Mouse (Mus musculus) embryo, embryonic 10 days (tissue): ENCODE results near the gene Ncstn.
A peak's percentile ranks its signal among the peaks of the same experiment; 100 is the strongest.

ENCODE experiments used
- DNase-seq: peaks from one replicate; pipeline ENCODE4 v3.0.0-alpha.2; 2015; ENCODE audit warnings: low spot score

Ncstn gene

DNA sequence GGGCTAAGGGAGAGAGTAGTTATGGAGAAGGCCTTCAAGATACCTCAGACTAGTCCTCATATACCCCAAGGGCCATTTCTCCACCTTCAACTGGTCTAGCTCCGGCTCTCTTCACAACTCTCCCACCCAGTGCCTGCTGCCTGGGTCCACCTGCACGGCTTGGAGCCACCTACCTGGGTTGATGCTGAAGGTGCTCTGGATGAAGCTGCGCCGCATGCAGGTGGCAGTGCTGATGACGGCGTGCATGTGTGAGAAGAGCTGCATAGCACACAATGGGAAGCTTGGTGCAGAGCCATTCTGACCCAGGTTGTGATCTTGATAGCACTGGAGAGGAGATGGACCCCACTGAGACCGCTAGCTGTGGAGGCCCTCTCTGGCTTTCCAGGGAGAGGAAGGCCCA is 10.0 kb downstream of the Ncstn start:
- DNase-seq = no peak

DNA sequence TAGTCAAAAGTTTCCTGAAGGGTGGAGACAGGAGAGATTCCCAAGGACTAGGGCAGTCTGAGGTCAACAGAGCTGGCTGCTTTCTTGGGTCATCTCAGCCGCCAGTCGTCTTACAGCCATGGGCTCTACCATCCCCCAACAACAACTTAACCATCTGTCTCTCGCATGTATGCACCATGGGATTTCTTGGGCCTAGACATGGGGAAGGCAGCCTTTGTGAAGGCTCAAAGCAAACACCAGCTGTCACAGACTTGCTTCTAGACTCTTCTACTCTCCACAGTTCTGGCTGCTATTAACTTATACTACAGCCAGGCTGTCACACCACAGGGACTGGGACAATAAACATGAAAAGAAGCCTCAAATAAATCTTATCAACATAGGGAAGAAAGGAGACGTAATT is 11.0 kb downstream of the Ncstn start:
- no peak for DNase-seq

DNA sequence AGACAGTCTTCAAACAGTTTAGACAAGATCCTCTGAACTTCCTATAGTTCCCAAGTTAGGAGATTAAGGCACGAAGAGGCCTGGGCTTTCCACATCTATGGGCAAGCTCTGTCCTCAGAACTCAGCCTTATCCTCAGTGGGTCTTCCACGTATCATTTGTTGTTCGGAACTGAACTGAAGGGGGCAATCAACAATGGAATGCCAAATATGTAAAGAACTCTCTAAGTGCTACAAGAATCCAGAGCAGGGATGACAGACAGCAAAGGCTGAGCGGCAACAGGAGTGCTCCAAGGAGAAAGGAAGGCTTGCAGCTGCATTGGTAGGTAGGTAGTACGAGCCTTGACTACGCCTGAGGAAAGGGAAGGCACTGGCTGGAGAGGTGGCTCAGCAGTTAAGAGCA is 12.4 kb downstream of the Ncstn start:
- no peak for DNase-seq

DNA sequence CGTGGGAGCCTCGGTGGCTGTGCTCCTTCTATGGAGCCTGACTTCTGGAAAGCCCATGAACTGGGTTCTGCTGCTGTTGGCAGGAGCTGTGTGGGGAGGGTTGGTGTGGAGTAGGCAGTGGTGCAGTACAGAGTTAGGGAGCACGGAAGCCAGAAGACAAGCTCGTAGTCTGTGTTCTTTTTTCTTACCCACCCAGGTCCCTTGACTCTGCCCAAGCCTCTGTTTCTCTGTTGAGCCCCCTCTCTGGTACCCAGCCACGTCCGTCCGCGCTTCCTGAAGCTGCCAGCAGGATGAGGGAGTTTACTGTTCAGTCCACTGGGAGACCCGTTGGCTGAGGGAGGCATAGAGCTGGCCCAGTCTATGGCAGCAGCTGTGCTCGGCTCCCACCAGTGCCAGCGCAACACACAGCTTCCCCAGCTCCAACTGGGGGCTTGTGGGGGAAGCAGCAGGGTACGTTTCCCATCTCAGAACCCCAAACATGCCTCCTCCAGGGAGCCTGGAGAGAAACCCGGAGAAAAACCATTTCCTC is 17.9 kb downstream of the Ncstn start:
- DNase-seq = no peak

DNA sequence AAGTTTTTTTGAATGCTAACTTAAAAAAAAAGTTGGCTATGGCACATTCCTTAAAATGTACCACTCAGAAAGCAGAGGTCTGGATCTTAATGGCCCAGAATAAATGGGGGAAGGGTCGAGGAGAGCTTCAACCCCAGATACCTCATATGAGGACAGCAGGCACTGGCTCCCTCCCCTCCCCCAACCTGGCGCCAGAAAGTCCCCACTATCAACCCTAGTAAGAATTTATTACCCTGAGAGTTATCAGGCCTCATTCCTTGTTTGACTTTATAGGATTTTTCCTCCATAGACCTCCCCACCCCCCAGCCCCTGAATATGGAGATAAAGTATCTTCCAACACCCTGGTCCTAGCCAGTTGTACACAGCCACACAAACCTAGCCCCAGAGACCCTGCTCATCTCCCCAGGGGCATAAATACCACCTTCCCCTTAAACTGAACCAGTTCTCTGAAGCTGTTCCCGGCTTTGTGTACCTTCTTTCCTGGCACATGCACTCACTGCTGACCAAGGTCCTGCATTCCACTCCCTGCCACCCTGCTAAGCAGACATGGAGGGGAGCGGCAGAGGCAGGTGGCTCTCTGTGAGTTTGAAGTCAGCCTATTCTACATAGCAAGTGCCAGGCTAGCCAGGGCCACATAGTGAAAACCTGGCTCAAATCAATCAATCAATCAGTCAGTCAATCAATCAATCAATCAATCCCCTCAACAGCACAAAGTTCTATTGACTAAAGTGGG is 19.1 kb downstream of the Ncstn start:
- no peak for DNase-seq

DNA sequence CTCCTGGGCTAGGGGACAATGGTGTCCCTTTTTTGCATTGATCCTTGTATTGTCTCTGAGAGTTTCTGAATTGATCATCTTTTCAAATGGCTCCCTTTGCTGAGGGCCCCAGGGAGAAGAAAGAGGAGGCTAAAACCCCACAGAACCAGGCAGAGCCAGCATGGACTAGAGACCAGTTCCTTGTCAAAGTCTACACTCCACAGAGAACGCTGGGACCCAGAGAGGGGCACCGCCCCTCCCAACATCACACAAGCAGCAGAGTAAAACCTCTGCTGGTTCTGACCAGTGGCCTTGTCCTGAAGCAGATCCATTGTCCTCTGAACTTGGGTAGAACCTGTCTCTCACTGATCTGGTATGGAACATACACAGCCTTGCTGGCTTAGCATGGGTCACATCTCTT is 20.5 kb downstream of the Ncstn start:
- no peak for DNase-seq

- peak; percentile 32 for DNase-seq
These were observed 21.4 kb downstream of the Ncstn start for GRCm38 (mm10) chr1:172061217-172061616.

GRCm38 (mm10) chr1:172060659-172061058 is 21.9 kb downstream of the Ncstn start:
- DNase-seq = peak; percentile 24

DNA sequence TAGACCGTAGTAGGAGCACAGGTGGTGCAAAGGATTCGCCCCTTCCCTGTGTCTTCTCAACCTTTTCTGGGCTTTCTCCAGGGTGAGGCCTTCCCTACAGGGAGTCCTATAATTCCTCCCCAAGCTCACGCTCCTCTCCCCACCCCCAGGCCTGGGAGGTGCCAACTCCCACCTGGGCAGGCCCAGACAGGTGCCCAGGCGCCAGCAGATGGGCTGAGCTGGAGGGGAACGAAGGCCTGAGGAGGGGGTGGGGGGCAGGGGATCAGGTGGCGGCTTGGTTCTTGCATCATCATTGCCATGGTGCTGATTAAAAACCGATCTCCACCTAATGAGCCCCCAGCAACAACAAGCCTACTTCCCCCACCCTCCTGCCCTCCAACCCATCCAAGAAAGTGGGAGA is 23.7 kb downstream of the Ncstn start:
- DNase-seq = no peak

GRCm38 (mm10) chr1:172058321-172058720 is 24.3 kb downstream of the Ncstn start:
- no peak for DNase-seq

DNA sequence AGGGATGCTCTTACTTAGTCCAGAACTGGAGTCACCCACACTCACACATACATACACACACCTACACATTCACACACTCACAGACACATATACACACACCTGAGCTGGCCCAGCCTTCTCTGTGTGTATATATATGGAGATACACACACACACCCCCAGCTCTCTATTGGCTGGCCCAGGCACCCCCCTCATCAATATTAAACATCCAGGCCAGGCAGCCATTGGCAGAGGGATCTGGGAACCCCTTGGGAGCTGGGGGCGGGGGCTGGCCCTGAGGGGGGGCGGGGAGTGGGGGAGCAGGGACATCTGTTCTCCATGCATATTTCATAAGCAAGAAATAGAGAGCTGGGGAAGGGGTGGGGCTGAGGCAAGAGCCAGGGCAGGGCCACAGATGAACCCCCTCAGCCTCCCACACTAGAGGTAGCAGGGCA is 25.1 kb downstream of the Ncstn start, which contains the start of gene Nhlh1:
Gene Nhlh1, minus strand, starts transcription at position 83 of the 431 bp plus-strand sequence.
- no peak for DNase-seq

GRCm38 (mm10) chr1:172056251-172056650 is 26.3 kb downstream of the Ncstn start:
- no peak for DNase-seq

DNA sequence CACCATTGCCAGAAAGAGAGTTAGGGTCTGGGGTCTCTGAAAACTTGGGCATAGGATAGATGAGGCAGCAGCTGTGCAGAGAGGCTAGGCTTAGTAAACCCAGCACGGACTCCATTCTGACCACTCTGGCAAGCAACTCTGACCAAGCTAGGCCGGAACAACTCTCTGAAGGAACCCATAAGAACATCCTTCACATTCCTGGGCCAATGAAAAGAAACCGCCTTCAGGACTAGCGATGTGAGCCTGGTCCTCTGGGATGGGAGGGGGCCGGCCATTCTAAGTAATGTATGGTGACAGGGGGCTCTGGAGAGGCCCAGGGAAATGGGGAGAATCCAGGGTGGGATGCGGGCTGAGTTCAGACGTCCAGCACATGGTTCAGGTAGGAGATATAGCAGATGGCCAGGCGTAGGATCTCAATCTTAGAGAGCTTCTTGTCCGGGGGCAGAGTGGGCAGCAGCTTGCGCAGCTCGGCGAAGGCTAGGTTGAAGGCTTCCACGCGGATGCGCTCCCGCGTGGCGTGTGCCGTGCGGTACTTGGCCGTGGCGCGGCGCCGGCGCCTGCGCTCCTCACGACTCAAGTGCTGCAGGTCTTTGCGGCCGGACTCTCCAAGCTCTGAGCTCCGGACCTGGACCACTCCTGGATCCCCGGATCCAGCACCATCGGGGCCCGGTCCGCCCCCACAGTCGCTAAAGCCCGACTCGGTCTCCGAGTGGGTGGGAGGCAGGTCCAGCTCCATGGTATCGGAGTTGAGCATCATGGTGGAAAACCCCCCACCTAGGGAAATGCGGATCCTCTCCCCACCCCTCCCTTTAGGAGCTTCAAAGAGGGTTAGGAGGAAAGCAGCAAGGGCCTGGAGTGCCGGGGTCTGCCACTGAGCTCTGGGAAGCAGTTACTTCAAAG is 28.8 kb downstream of the Ncstn start:
- DNase-seq = no peak

DNA sequence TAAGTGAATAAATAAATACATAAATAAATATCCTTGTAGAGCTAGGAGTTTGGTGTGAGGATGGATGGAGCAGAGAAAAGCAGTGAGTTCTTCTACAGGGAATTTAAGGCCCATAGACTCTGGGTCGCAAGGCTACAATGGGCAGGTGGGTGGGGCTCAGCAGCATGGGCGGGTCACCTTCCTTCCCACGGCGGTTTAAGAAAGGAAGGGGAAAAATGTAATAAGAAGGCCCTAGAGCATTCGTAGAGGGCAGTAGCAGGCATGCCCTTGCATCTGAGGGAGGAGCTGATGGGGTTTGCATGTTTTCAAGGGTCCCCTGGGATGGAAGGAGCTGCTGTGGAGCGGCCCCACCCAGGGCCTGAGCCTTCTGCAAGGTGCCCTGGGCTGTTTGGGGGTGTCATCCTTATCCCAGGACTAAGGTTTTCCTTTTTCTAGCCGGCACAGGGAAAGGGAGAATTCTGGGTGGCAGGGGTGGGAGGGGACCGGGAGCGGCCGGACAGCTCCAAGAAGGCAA is 29.8 kb downstream of the Ncstn start:
- no peak for DNase-seq

DNA sequence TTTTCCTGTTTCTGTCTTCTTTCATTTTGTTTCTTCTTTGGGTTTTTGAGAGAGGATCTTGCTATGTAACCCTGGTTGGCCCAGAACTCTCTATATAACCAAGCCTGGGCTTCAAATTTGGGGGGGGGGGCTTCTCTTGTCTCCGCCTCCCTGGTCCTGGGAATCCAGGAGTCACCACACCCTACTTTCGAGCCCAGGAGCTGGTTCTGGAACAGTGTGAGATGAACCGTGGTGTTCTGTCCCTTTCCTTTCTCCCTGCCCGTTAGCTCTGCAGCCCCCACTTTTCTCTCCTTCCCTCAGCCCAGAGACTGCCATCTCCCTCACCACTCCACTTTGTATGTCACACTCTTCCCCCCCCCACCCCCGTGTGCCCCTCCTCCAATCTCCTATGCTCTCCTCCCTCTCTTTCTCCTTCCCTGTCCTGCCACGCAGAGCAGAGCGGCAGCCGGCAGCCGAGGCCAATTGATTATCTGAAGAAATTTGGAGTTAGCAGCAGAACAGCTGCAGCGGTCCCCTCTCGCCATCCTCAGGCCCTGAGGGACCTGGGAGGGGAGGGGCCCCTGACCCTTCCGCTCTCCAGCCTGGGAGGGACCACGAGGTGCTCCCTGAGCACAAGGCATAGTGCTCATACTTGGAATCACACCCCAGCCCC is 33.3 kb downstream of the Ncstn start:
- peak; percentile 62 for DNase-seq

GRCm38 (mm10) chr1:172048241-172048734 is 34.3 kb downstream of the Ncstn start:
- no peak for DNase-seq

DNA sequence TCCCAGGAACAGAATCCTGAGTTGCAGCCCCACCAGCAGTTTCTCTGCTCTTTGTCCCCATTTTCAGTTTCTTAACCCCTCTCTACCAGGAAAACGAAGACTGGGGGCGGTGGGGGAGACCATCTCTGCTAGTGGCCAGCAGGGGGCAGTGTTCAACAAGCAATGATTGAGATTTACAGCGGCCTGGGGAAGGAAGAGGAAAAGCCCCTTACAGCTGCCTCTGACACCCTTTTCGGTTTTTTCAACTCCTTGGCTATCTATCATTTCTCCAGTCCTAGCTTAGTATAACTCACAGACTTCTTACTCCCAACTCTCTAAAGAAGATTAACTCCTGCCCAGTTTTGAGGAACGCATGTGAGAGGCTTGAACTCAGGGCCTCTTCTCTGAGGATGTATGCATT is 35.7 kb downstream of the Ncstn start:
- DNase-seq = peak; percentile 90

DNA sequence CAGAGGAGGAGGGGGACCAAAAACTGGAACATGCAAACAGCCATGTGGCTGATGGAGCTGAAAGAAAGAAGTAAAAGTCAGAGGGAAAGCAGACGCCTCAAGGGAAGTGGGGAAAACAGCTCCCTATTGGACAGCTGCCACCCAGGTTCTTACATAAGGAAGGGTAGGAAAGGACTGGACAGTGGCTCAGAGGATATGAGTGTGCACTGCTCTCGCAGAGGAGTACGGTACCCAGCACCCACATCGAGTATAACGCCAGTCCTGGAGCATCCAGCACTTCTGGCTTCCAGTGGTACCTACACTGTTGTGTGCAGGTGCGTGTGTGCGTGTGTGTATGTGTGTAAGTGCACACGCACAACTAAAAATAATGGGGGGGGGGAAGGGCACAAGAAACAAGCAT is 36.2 kb downstream of the Ncstn start:
- DNase-seq = no peak

DNA sequence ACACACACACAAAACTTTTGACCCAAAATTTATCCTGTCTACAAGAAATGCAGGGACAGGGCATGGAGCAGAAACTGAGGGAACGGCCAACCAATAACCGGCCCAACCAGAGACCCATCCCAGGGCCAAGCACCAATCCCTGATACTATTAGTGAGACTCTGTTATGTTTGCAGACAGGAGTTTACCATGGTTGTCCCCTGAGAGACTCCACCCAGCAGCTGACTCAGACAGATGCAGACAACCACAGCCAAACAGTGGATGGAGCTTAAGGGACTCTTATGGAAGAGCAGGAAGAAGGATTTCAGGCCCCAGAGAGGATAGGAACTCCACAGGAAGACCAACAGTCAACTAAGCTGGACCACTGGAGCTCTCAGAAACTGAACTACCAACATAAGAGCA is 52.7 kb downstream of the Ncstn start:
- no peak for DNase-seq

DNA sequence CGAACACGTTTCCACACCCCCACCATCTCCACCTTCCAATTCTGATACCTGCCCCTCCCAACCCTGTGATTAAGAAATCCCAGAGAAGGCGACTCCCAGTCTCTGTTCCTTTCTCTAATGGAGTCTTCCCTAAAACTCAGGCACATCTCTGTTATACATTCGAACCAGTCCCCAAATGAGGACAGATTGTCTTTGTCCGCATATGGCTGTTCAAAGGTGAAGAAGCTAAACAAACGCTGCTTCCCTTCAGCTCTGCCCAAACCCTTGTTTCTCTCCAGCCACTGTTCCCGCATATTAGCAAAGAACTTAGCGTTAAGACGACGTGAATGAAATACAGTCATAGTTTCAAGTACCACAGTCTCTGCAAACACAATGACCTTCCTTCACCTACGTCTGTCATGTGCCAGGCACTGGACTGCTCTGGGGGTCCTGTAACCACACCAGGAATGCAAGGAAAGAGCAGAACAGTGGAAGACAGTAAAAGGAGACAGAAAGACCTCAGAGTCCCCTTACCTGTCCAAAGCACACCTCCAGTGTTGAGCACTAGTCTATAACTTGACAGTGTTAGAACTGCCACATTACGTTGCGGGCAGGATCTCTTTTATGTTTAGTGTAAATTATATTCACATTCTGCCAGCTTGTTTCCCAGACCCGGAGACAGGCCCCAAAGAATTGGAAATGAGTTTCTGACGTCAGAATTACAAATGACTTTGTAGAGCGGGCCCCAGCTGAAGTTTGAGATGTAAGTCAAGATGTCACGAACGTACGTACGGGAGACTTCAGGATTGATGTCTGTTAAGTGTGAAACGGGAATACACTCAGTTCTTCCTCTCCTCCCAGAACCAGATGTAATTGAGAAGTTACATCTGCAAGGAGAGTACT is 54.0 kb downstream of the Ncstn start, which contains the start of gene Vangl2:
Gene Vangl2, minus strand, starts transcription at position 51 of the 882 bp plus-strand sequence.
- no peak for DNase-seq

DNA sequence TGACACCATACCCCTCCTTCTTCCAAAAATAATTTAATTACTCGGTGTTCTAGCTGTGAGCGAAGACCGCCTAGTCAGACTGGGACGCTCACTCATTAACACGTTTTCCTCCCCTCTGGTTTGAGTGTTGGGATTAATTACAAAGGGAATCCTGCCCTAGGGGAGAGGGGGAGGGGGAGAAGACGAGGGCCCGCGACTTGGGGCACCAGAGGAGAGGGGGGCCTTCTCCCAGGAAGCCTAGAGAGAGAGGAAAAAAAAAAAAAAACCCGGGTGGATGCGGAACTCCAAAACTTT is 54.8 kb downstream of the Ncstn start:
- DNase-seq = no peak
